Mouse (Mus musculus) megakaryocyte, embryonic 14.5 days (primary cell): ENCODE measurements at regions not wholly inside any gene's neighbourhood (a gene's known extent, or its start where the extent isn't known, plus 50 kb on each side); places are given as distances from the start of the nearest gene placed in this dataset.

Source experiments
- FLI1 ChIP-seq: IDR thresholded peaks from 2 replicates; pipeline ENCODE4 v1.6.1; 2012; ENCODE audit warnings: low read length, inconsistent platforms, mixed read lengths
- GATA1 ChIP-seq: IDR thresholded peaks from 3 replicates; pipeline ENCODE4 v1.6.1; 2012; ENCODE audit warnings: mixed read lengths, low read length, inconsistent platforms, borderline replicate concordance

GRCm38 (mm10) chr13:46203551-46203950 lies 70.0 kb upstream of the Stmnd1 start:
- TF ChIP-seq GATA1, result no peak
- TF ChIP-seq FLI1, result no peak
